Mouse (Mus musculus) liver, embryonic 14.5 days (tissue): ENCODE data around the gene Obp1b. TPM values are rescaled to one million over a fixed set of nuclear protein-coding genes. Genes with fewer than 3 reads are reported as not detected.
"Not testable (repeated sequence)": the region's sequence is repeated elsewhere in the genome, so short reads cannot be mapped to it uniquely, and the experiment has no call there.

Experiments
- ATAC-seq: fragments of 200-750 bp; cut with Nextera tagmentation; 2 replicates; pipeline ENCODE4 v1.8.0; 2017; ENCODE audit warnings: moderate number of reproducible peaks, mild to moderate bottlenecking, moderate library complexity; ENCODE audit not compliant: insufficient read depth
- DNase-seq, 3 experiments: peaks; one replicate each; pipeline ENCODE4 v3.0.0-alpha.2; 2012 to 2013; ENCODE audit warnings: low read depth in 3 of 3, low spot score in 3 of 3
- H3K27ac ChIP-seq: fragments of 300-500 bp; sonication (generic); 2 replicates; pipeline ENCODE4 v1.5.1; 2014; ENCODE audit warnings: moderate library complexity, mild to moderate bottlenecking, control low read depth, inconsistent platforms
- H3K27me3 ChIP-seq: fragments of 300-500 bp; sonication (generic); 2 replicates; pipeline ENCODE4 v1.6.1; 2014; ENCODE audit warnings: mild to moderate bottlenecking, low read length, moderate library complexity; ENCODE audit not compliant: control insufficient read depth, insufficient read depth
- H3K36me3 ChIP-seq: fragments of 300-500 bp; sonication (generic); replicated peaks from 2 replicates; pipeline ENCODE4 v1.6.1; 2014; ENCODE audit warnings: low read depth; ENCODE audit not compliant: control insufficient read depth, insufficient read depth
- H3K4me1 ChIP-seq, 2 experiments: fragments of 200-500 bp in 1 of 2; fragments of 300-500 bp in 1 of 2; sonication (generic) in 1 of 2; replicated peaks; 2 replicates each; pipeline ENCODE4 v1.6.1; 2012 to 2014; ENCODE audit warnings: antibody characterized with exemption in 1 of 2, inconsistent platforms in 1 of 2, low read length in 1 of 2; ENCODE audit not compliant: control insufficient read depth in 2 of 2, insufficient read depth in 2 of 2
- H3K4me2 ChIP-seq: fragments of 300-500 bp; sonication (generic); 2 replicates; pipeline ENCODE4 v1.6.1; 2014; ENCODE audit warnings: low read depth, mild to moderate bottlenecking, control low read depth, moderate library complexity
- H3K4me3 ChIP-seq, 2 experiments: fragments of 200-500 bp in 1 of 2; fragments of 300-500 bp in 1 of 2; sonication (generic) in 1 of 2; 2 replicates each; pipeline ENCODE4 v1.5.1; 2012 to 2014; ENCODE audit warnings: low read depth in 2 of 2, low read length in 2 of 2, mild to moderate bottlenecking in 2 of 2, control low read depth in 1 of 2, inconsistent platforms in 1 of 2, moderate library complexity in 1 of 2; ENCODE audit not compliant: insufficient read depth in 1 of 2
- H3K9ac ChIP-seq: fragments of 300-500 bp; sonication (generic); replicated peaks from 2 replicates; pipeline ENCODE4 v1.6.1; 2014; ENCODE audit warnings: mild to moderate bottlenecking, control low read depth, moderate library complexity
- H3K9me3 ChIP-seq: fragments of 300-500 bp; sonication (generic); 2 replicates; pipeline ENCODE4 v1.6.1; 2016; ENCODE audit warnings: low read length, mixed read lengths; ENCODE audit not compliant: control insufficient read depth
- CTCF ChIP-seq: IDR thresholded peaks from 2 replicates; pipeline ENCODE4 v1.5.1; 2016; ENCODE audit warnings: antibody characterized with exemption, low read depth, control low read depth
- EP300 ChIP-seq: IDR thresholded peaks from 2 replicates; pipeline ENCODE4 v1.6.1; 2016; ENCODE audit warnings: antibody characterized with exemption, low read depth
- WGBS: fragments of 180-500 bp; shearing (Covaris S2); extraction: QIAGEN DNeasy Blood & Tissue Kit; methylation state at CpG from one replicate; pipeline ENCODE4 v1.1.7; 2014; ENCODE audit not compliant: insufficient replicate concordance; 5-methylcytosine and 5-hydroxymethylcytosine counted together
- polyA plus RNA-seq, 2 experiments: library from polyadenylated mRNA; depleted of rRNA in 1 of 2; stranded (reverse) in 1 of 2; unstranded in 1 of 2; fragments of >200 nt; fragmentation: Nextera tagmentation in 1 of 2; extraction: Ambion mirVana in 1 of 2; gene quantifications; 2 replicates each; pipeline versions ENCODE4 v1.2.1 to v1.2.3; 2012 to 2014

Obp1b gene
- polyA plus RNA-seq (2012; rRNA removed) (not detected in 2 replicates), polyA plus RNA-seq (2014; fragmentation: Nextera tagmentation; extraction: Ambion mirVana) (not detected in 2 replicates)

- H3K4me1 ChIP-seq, DNase-seq: not testable (repeated sequence)
Observed at GRCm38 (mm10) chrX:78186477-78186876, at the start of gene Obp1b. TSS of gene Obp1b (plus strand) at chrX:78186777.

GRCm38 (mm10) chrX:78202220-78202619, 15.6 kb downstream of the Obp1b start:
- not testable (repeated sequence) for H3K9me3 ChIP-seq, H3K4me2 ChIP-seq, H3K36me3 ChIP-seq, H3K4me3 ChIP-seq, H3K27ac ChIP-seq, ATAC-seq, H3K4me1 ChIP-seq, H3K9ac ChIP-seq, H3K27me3 ChIP-seq, DNase-seq
- WGBS = 45% methylated on average over 1 of the region's 1 CpGs

More at GRCm38 (mm10) chrX:78186477-78186876, at the start of gene Obp1b:
- H3K4me2 ChIP-seq, H3K9me3 ChIP-seq, H3K36me3 ChIP-seq, ATAC-seq, H3K4me3 ChIP-seq, H3K27me3 ChIP-seq, H3K27ac ChIP-seq, H3K9ac ChIP-seq: not testable (repeated sequence)
- WGBS = no CpG with 5 or more reads among the region's 3 CpGs

GRCm38 (mm10) chrX:78202829-78203228, 16.3 kb downstream of the Obp1b start:
- TF ChIP-seq CTCF (no peak), EP300 (no peak)
- no peaks in the 10 kb centered on the region for H3K4me1 ChIP-seq
- 73% methylated on average over 5 of the region's 5 CpGs for WGBS
- H3K27ac ChIP-seq = no peak overlapping the region
- H3K36me3 ChIP-seq = no peaks in the 10 kb centered on the region
- no peak overlapping the region for H3K4me3 ChIP-seq
- no peak overlapping the region for H3K9ac ChIP-seq
- ATAC-seq (no peak), DNase-seq (no peak)
- no peak overlapping the region for H3K4me2 ChIP-seq
- H3K9me3 ChIP-seq = no peaks in the 10 kb centered on the region
- no peaks in the 10 kb centered on the region for H3K27me3 ChIP-seq

Other genes starting within 250 kb of the Obp1b start
- not detected in 2 replicates for gene Obp1a, start 95.4 kb upstream of the Obp1b start, polyA plus RNA-seq (2012; rRNA removed)
- not detected in 2 replicates for gene Obp1a, start 95.4 kb upstream of the Obp1b start, polyA plus RNA-seq (2014; fragmentation: Nextera tagmentation; extraction: Ambion mirVana)
- not detected in 2 replicates for gene Gm5938, start 61.3 kb upstream of the Obp1b start, polyA plus RNA-seq (2012; rRNA removed)
- not detected in 2 replicates for gene Gm5938, start 61.3 kb upstream of the Obp1b start, polyA plus RNA-seq (2014; fragmentation: Nextera tagmentation; extraction: Ambion mirVana)
- gene Gm14743, start 59.1 kb downstream of the Obp1b start, polyA plus RNA-seq (2012; rRNA removed) = not detected in 2 replicates
- not detected in 2 replicates for gene Gm14743, start 59.1 kb downstream of the Obp1b start, polyA plus RNA-seq (2014; fragmentation: Nextera tagmentation; extraction: Ambion mirVana)
- gene 4930480E11Rik, start 182.9 kb downstream of the Obp1b start, polyA plus RNA-seq (2012; rRNA removed) = not detected in 2 replicates
- not detected in 2 replicates for gene 4930480E11Rik, start 182.9 kb downstream of the Obp1b start, polyA plus RNA-seq (2014; fragmentation: Nextera tagmentation; extraction: Ambion mirVana)